Mouse (Mus musculus) cerebellum, postnatal 4 days (tissue): ENCODE measurements around the gene Cd37.

Source experiments
- DNase-seq, 2 experiments: peaks; one replicate each; pipeline ENCODE4 v3.0.0; 2022; ENCODE audit warnings: low spot score in 2 of 2, mixed read lengths in 1 of 2

The Cd37 gene

DNA sequence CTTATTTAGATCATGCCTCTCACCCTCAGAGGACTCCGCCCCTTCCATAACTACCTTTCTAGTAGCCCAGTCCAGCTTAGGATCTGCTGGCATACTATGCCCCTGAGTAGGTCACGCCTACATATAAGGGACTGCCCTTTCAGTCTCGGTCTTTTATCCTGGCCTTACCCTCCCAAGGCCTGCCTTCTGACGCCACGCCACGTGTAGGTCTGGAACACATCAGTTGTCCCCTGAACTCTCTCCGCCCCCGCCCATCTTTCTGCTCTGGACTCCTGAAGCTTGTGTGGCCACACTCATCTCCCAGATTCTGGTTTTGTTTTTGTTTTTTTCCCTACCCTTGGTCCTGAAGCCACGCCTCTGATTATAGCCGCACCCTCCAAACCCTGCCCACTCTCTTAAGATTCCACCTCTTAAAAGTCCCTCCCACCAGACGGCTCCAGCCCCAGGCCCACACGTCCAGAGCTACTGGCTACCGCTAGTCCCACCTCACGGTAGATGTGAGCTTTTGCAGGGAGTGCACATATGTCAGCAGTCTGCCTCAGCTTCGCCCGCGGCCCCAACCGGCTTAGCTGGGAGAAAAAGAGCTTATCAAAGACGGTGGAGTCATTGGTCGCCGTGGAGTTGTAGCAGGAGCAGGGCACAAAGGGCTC is 3.9 kb downstream of the Cd37 start:
- peak in 1 of 2 experiments; percentile 44 for DNase-seq

DNA sequence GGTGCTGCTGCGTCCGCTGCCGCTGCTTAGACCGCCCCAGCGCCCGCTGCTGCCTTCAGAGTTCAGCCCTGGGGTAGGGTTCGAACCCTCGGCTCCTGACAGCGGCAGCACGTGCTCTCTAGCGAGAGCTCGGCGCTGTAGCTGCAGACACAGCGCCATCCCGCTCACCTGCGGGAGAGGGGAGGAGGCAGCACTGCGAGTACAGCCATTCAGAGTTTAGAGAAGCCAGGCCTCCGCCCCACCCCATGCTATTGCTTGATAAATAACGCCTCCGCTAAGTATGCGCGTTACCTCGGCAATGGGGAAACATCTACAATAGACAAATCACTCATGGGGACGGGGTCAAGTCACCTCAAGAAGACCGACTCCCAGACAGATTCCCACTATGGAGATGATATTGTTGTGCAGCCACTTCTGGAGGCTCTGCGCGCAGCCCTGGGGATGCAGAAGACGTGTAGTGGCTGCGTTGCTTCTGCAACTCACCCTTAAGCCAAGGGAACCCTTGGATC is 4.5 kb downstream of the Cd37 start:
- DNase-seq = no peak

- DNase-seq = peak in 1 of 2 experiments; percentile 55
Measured at GRCm38 (mm10) chr7:45233580-45234332, 5.2 kb downstream of the Cd37 start.

DNA sequence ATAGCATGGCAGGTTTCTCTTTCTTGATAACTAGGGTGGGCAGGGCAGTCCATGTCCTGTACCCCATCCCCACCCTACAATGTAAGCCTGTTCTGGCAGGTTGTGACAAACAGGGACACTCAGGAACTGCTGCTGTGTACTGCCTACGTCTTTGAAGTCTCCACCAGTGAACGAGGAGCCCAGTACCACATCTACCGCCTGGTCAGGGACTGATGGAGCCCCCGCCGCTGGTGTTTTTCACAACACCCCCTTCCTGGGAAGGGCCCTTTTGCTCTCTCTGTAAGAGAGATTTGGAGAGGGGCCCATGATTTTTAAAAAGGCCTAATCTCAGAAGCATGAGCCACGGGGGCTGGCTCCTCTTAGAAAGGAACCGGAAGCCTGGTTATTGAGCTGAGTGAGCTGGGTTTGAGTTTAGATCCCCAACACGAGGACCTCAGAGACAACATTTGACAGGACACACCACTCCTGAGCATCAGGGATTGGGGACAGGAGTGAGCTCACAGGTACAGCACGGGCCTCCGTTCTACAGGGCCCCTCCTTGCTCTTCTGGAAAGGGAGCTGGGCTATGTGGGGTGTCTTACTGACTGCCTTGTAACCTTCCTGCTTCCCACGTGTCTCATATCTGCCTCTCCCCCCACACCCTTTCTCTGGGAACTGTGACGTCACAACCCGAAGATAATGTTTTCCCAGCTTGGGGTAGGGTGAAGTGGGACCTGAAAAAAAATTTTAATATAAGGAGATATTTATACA is 6.0 kb downstream of the Cd37 start:
- no peak for DNase-seq

- DNase-seq = no peak
Measured at GRCm38 (mm10) chr7:45231941-45232340, 7.0 kb downstream of the Cd37 start.

GRCm38 (mm10) chr7:45231192-45231591 is 7.7 kb downstream of the Cd37 start:
- DNase-seq = no peak

DNA sequence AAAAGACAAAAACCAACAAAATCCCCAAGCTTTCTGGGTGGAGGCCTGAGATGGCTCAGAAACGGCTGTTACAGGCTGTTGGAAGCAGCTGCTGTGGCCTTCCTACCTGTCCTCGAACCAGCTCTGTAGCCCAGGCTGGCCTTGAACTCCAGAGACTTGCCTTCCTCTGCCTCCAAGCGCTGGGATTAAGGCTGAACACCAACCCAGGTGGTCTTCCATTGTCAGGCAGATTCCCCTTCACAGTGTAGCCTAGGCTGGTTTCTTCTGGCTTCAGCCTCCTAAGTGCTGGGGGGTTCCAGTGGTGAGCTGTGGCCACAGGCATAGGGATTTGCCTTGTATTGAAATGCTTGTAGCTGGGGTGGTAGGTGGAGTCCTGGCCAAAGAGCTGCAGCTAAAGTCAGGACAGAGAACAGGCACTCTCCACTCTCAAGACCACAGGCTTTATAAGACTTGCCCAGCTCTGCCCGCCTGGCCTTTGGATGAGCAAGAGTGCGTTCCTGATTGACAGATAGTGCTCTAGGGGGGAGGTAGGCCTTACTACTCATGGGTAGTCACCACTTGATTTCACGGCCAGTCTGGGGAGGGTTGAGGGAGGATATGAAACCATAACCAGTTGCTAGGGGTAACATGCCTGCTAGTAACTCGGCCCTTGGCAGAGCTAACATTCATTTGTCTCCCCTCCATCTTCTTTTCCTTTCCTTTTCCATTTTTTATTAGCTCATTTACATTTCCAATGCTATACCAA is 9.3 kb downstream of the Cd37 start:
- DNase-seq = no peak

DNA sequence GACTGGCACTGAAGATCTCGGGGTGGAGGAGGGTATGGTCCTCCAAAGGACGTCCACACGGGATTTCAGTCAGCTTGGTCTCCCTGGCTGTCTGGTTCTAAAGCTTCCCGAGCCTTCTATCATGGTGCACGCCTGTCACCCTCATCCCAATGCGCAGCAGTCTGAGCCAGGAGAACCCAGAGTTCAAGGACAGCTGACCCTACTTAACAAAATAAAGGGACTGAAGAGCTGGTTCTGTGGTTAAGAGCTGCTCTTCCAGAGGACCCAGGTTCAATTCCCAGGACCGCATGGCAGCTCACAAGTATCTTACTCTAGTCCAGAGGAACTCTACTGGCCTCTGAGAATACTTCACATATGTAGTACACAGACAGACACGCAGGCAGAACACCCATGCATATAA is 9.9 kb downstream of the Cd37 start:
- no peak for DNase-seq

DNA sequence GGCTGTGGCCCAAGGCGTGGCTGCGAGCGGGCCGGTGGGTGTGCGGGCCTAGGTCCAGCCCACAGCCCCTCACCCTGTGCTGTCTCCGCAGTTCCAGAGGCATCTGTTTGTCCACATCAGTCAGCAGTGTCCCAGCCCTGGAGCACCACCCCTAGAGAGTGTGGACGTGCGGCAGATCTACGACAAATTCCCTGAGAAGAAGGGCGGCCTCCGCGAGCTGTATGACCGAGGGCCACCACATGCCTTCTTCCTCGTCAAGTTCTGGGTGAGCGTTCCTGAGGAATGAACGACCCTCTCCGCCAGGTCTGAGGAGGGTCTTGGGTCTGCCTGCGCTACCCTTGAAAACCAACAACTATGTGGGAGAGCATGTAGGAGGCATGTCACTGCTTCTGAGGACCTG is 10.4 kb downstream of the Cd37 start:
- no peak for DNase-seq

GRCm38 (mm10) chr7:45226421-45226820 is 12.5 kb downstream of the Cd37 start:
- no peak for DNase-seq

GRCm38 (mm10) chr7:45224826-45225225 is 14.1 kb downstream of the Cd37 start:
- no peak for DNase-seq

DNA sequence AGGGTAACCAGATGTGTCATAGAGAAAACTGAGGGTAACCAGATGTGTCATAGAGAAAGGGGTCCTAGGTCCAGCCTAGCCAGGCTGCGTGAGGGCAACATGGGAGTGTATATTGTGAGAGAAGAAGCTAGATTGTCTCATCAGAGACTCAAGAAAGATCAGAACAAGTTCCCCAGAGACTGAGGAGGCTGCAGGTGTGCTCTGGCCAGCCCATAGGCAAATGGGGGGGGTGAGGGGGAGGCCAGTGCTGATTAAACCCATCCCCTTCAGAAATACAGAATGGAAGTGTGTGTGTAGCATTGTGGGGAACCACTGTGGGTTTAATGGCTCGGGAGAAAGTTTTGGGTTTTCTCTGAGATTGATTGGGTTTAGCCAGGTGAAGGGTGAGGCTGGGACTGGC is 17.2 kb downstream of the Cd37 start:
- no peak for DNase-seq

GRCm38 (mm10) chr7:45216442-45217183 is 22.3 kb downstream of the Cd37 start:
- DNase-seq = peak; percentile 70 to 89

DNA sequence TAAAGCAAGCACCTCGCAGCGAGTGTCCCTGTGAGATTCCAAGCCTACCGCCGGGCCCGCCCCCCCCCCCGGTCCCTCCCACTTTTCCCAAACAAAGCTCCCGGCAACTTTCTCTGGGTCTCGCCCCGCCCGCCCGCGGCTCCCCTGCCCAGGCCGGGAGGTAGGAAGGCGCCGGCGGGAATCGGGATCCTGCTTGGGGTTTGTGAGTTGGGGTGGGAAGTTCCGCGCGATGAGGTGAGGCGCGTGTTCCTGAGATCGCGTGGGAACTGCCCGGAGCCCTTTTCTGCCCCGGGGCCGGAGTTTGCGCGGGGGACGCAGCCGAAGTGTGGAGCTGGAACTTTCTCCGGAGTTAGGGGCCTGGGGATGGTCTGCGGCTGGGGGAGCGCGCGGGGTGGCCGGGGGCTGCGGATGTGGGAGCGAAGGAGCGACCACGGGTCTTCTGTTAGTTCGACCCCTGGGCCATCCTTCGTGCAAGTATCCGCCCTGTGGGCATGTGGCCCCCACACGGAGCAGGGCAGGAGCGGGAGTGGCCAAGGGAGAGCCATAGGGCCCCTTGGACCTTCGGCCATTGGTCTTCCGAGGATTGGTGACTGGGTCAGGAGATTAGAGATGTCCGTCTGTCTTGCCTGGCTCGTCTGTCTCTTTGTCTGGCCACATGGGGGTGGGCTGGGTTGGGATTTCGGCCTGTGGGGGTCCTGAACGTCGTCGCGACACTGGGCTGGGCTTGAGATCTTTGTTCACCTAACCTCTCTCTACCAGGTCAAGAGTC is 23.1 kb downstream of the Cd37 start, which contains the start of gene Tead2:
Tead2 (plus strand) TSS at position 81 of the 769 bp plus-strand sequence.
- peak in 1 of 2 experiments; percentile 48 for DNase-seq

DNA sequence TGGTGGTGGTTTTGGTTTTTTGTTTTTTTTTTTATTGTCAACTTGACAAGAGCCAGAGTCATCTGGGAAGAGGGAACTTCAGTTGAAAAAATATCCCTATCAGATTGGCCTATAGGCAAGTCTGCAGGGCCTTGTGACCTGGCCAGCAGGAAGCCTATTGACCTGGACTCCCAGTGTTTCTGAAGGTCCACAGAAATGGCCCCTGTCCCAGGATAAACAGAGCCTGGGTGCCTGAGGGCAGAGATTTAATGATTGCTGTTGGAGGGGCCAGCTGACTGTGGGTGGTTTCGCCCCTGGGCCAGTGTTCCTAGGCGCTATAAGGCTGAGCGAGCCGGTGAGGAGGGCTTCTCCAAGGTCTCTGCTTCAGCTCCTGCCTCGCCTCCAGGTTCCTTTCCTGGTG is 25.2 kb downstream of the Cd37 start:
- DNase-seq = no peak

GRCm38 (mm10) chr7:45212356-45212755 is 26.6 kb downstream of the Cd37 start:
- DNase-seq = no peak

- DNase-seq = no peak
Measured at GRCm38 (mm10) chr7:45211851-45212251, 27.1 kb downstream of the Cd37 start, which contains the start of gene Dkkl1. Gene Dkkl1 (minus strand): TSS chr7:45212147.

DNA sequence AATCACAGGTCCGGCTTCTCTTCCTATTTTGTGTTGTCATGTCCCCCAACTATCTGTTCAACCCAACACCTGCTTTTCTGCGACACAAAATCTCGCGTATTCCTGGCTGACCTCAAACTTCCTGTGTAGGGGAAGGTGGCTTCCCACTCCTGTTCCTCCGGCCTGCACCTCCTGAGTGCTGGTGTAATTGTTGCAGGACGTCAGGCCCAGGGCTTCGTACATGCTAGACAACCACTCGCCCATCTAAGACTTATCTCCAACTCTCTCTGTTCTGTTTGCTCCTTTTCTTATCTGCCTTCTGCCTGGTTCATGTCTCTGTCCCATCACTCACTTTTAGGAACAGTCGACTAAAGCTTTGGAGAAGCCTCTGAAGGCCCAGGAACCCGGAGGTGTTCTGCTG is 27.8 kb downstream of the Cd37 start:
- no peak for DNase-seq

GRCm38 (mm10) chr7:45208260-45208659 is 30.7 kb downstream of the Cd37 start:
- DNase-seq = no peak
